In the genomic region with DNA sequence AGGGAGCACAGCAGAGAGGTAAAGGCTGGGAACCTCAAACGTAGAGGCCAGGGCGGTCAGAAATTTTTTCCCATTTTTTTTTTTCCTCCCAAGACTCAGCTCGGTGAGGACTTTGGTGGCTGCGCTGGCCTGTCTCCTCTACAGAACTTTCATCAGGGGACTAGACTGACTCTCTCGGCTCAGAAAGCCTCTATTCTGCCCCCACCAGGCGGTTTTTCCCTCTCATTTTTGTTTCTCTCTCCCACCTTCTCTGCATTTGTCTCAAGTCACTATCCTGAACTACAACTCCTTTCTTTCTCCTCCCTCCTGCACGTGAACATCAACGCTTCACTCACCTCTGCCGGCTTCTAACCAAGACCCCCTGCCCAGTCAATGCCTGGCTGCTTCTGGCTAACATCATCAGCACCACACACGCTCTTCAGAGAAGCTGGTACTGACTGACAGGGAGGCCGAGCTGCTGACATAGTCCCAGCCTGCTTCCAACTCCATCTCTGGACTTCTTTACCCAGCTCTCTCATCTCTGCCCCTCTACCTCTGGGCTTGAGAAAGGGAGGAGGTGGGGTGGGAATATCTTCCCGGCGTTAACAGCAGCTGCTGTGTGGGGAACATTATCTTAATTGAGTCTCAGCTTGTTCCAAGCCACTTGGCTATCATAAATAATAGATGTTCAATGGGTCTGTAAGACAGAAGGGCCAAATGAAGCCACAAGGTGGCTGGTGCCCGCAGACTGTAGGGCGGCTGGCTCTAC, we compare ENCODE assay signal across 8 mouse cellular contexts.
DNase-seq lines count a peak whose midpoint lies in the region; ATAC-seq lines count a peak whose summit lies in the region.

No protein-coding gene starts in this region.

- H3K9me3 ChIP-seq in heart, embryonic 14.5 days (ENCODE audit: control insufficient read depth, low read length): no peaks in the 10 kb centered on the region
- no peaks in the 10 kb centered on the region for H3K9me3 ChIP-seq in forebrain, embryonic 11.5 days (ENCODE audit: control insufficient read depth, low read length)
- H3K9me3 ChIP-seq in limb, embryonic 13.5 days: no peaks in the 10 kb centered on the region
- H3K9me3 ChIP-seq in stomach, embryonic 14.5 days (ENCODE audit: control insufficient read depth, low read depth, low read length): no peaks in the 10 kb centered on the region

- peak overlapping the region; percentile 66 for H3K4me2 ChIP-seq in heart, embryonic 14.5 days (ENCODE audit: low read length)
- peak overlapping the region; percentile 73 for H3K4me2 ChIP-seq in forebrain, embryonic 11.5 days (ENCODE audit: low read depth, low read length, severe bottlenecking)
- H3K4me2 ChIP-seq in limb, embryonic 13.5 days (replicated peaks): peak overlapping the region; percentile 87
- H3K4me2 ChIP-seq in stomach, embryonic 14.5 days (replicated peaks; ENCODE audit: low read depth, low read length): peak overlapping the region; percentile 48

- peaks cover 6 to 14% of the 10 kb centered on the region in 2 experiments for H3K4me1 ChIP-seq in heart, embryonic 14.5 days (ENCODE audit: control insufficient read depth in 2 of 2, insufficient read depth in 2 of 2, low read length in 2 of 2)
- H3K4me1 ChIP-seq in forebrain, embryonic 11.5 days (replicated peaks; ENCODE audit: control insufficient read depth, insufficient read depth, low read length): peaks cover 8% of the 10 kb centered on the region
- H3K4me1 ChIP-seq in limb, embryonic 13.5 days: peaks cover 20% of the 10 kb centered on the region
- H3K4me1 ChIP-seq in stomach, embryonic 14.5 days (ENCODE audit: control insufficient read depth, insufficient read depth, low read length): no peaks in the 10 kb centered on the region

- no peak overlapping the region; the same call in 1 of the 2 replicates for H3K9ac ChIP-seq in heart, embryonic 14.5 days (ENCODE audit: low read length)
- H3K9ac ChIP-seq in forebrain, embryonic 11.5 days (ENCODE audit: low read length): peak overlapping the region; percentile 39
- peak overlapping the region; percentile 53 for H3K9ac ChIP-seq in limb, embryonic 13.5 days
- no peak overlapping the region for H3K9ac ChIP-seq in stomach, embryonic 14.5 days (replicated peaks; ENCODE audit: low read depth, low read length)

- no peaks in the 10 kb centered on the region for H3K36me3 ChIP-seq in heart, embryonic 14.5 days (ENCODE audit: control insufficient read depth, insufficient read depth, low read length)
- no peaks in the 10 kb centered on the region for H3K36me3 ChIP-seq in forebrain, embryonic 11.5 days (ENCODE audit: control insufficient read depth, insufficient read depth, low read length)
- no peaks in the 10 kb centered on the region for H3K36me3 ChIP-seq in limb, embryonic 13.5 days
- no peaks in the 10 kb centered on the region for H3K36me3 ChIP-seq in stomach, embryonic 14.5 days (ENCODE audit: control insufficient read depth, insufficient read depth, low read length)

- no peak for ATAC-seq in heart, embryonic 14.5 days (ENCODE audit: insufficient number of reproducible peaks, insufficient read depth, low FRiP score, low read depth)
- no peak for ATAC-seq in forebrain, embryonic 11.5 days (replicated peaks; ENCODE audit: low FRiP score)
- ATAC-seq in limb, embryonic 13.5 days (ENCODE audit: low FRiP score, low read depth): peak; percentile 28; the same call in 1 of the 2 replicates
- no peak for ATAC-seq in stomach, embryonic 14.5 days (ENCODE audit: insufficient number of reproducible peaks, insufficient read depth, low FRiP score, low read depth)
- no peak for ATAC-seq in inflammation-experienced regulatory T-cells, adult 6 months

- peak overlapping the region; percentile 29 to 31 for H3K4me3 ChIP-seq in heart, embryonic 14.5 days (ENCODE audit: control insufficient read depth in 1 of 2, insufficient read depth in 1 of 2, low read depth in 1 of 2, low read length in 2 of 2)
- H3K4me3 ChIP-seq in forebrain, embryonic 11.5 days (ENCODE audit: low read depth, low read length): peak overlapping the region; percentile 26
- peak overlapping the region; percentile 45 for H3K4me3 ChIP-seq in limb, embryonic 13.5 days
- H3K4me3 ChIP-seq in stomach, embryonic 14.5 days (ENCODE audit: low read depth, low read length): peak overlapping the region; percentile 22

- DNase-seq in heart, adult 11 months: no peak
- DNase-seq in ES-CJ7 (ENCODE audit: low read depth, low spot score): peak; percentile 3
- DNase-seq in forebrain, embryonic 11.5 days (ENCODE audit: low spot score): no peak
- DNase-seq in ovary, postnatal 36 days (ENCODE audit: low spot score): no peak

- WGBS in heart, embryonic 14.5 days: 9% methylated on average over 15 of the region's 15 CpGs
- 15% methylated on average over 15 of the region's 15 CpGs for WGBS in forebrain, embryonic 11.5 days
- 11% methylated on average over 15 of the region's 15 CpGs for WGBS in limb, embryonic 13.5 days
- 12% methylated on average over 15 of the region's 15 CpGs for WGBS in stomach, embryonic 14.5 days

- H3K27ac ChIP-seq in heart, embryonic 14.5 days (replicated peaks in 1 of 2; ENCODE audit: control insufficient read depth in 1 of 2, insufficient read depth in 1 of 2, low read depth in 2 of 2, low read length in 2 of 2): no peak overlapping the region
- no peak overlapping the region for H3K27ac ChIP-seq in forebrain, embryonic 11.5 days (ENCODE audit: low read depth, low read length)
- H3K27ac ChIP-seq in limb, embryonic 13.5 days: no peak overlapping the region
- no peak overlapping the region for H3K27ac ChIP-seq in stomach, embryonic 14.5 days (ENCODE audit: low read length)

- peaks cover 66% of the 10 kb centered on the region for H3K27me3 ChIP-seq in heart, embryonic 14.5 days (ENCODE audit: control insufficient read depth, insufficient read depth, low read length)
- H3K27me3 ChIP-seq in forebrain, embryonic 11.5 days (ENCODE audit: control insufficient read depth, insufficient read depth, low read length): peaks cover 2% of the 10 kb centered on the region; the same call in 1 of the 2 replicates
- H3K27me3 ChIP-seq in limb, embryonic 13.5 days: peaks cover 27% of the 10 kb centered on the region; the same call in 1 of the 2 replicates
- no peaks in the 10 kb centered on the region for H3K27me3 ChIP-seq in stomach, embryonic 14.5 days (ENCODE audit: control insufficient read depth, insufficient read depth, low read length)

Comparison
In these comparisons a context has a peak if more than half of its experiments do, and no peak if none do; other contexts are left out.
1. H3K9ac ChIP-seq: peak in forebrain, embryonic 11.5 days (single experiment) and limb, embryonic 13.5 days (single experiment); none in heart, embryonic 14.5 days (single experiment) and stomach, embryonic 14.5 days (single experiment).
2. Peak in every context shown above with its lines, with median percentiles within 50 percentile points of each other: H3K4me2 ChIP-seq and H3K4me3 ChIP-seq.